Mouse (Mus musculus) hindbrain, postnatal 0 days (tissue): ENCODE results near the gene Rsph14. TPM values are rescaled to one million over a fixed set of nuclear protein-coding genes. Genes with fewer than 3 reads are reported as not detected.

Source experiments
- ATAC-seq: fragments of 200-750 bp; cut with Nextera tagmentation; 2 replicates; pipeline ENCODE4 v1.8.0; 2017; ENCODE audit warnings: mild to moderate bottlenecking, moderate TSS enrichment, moderate library complexity
- DNase-seq: peaks from one replicate; pipeline ENCODE4 v3.0.0-alpha.2; 2015; ENCODE audit warnings: low spot score
- H3K27ac ChIP-seq: fragments of 300-500 bp; sonication (generic); 2 replicates; pipeline ENCODE4 v1.5.1; 2014; ENCODE audit warnings: mild to moderate bottlenecking
- H3K27me3 ChIP-seq: fragments of 300-500 bp; sonication (generic); 2 replicates; pipeline ENCODE4 v1.6.1; 2014; ENCODE audit warnings: low read length, mixed read lengths; ENCODE audit not compliant: insufficient read depth
- H3K36me3 ChIP-seq: fragments of 300-500 bp; sonication (generic); 2 replicates; pipeline ENCODE4 v1.6.1; 2014; ENCODE audit warnings: low read length, mixed read lengths; ENCODE audit not compliant: insufficient read depth
- H3K4me1 ChIP-seq: fragments of 300-500 bp; sonication (generic); 2 replicates; pipeline ENCODE4 v1.6.1; 2014; ENCODE audit warnings: antibody characterized with exemption, low read length, mixed read lengths; ENCODE audit not compliant: insufficient read depth
- H3K4me2 ChIP-seq: fragments of 300-500 bp; sonication (generic); 2 replicates; pipeline ENCODE4 v1.6.1; 2014; ENCODE audit warnings: low read depth, mild to moderate bottlenecking, low read length, moderate library complexity, mixed read lengths
- H3K4me3 ChIP-seq: fragments of 300-500 bp; sonication (generic); 2 replicates; pipeline ENCODE4 v1.5.1; 2014; ENCODE audit warnings: low read length
- H3K9ac ChIP-seq: fragments of 300-500 bp; sonication (generic); replicated peaks from 2 replicates; pipeline ENCODE4 v1.6.1; 2014; ENCODE audit warnings: mild to moderate bottlenecking, low read length, moderate library complexity, mixed read lengths
- H3K9me3 ChIP-seq: fragments of 300-500 bp; sonication (generic); 2 replicates; pipeline ENCODE4 v1.6.1; 2016; ENCODE audit warnings: low read length, mixed read lengths
- CTCF ChIP-seq: IDR thresholded peaks from 2 replicates; pipeline ENCODE4 v1.5.1; 2016; ENCODE audit warnings: antibody characterized with exemption, control low read depth, low read depth
- WGBS: fragments of 180-500 bp; shearing (Covaris S2); extraction: QIAGEN DNeasy Blood & Tissue Kit; methylation state at CpG from one replicate; pipeline ENCODE4 v1.1.7; 2014; 5-methylcytosine and 5-hydroxymethylcytosine counted together
- polyA plus RNA-seq: library from polyadenylated mRNA; unstranded; fragments of >200 nt; fragmentation: Nextera tagmentation; extraction: Ambion mirVana; gene quantifications from 2 replicates; pipeline ENCODE4 v1.2.1, GENCODE M21; 2015
- total RNA-seq: library from RNA; depleted of rRNA; stranded (reverse); fragments of >200 nt; gene quantifications from 2 replicates; pipeline ENCODE4 v1.2.3, GENCODE M21; 2014

Gene Rsph14
- total and polyA plus RNA-seq, 2 experiments from 2014 or later: 0.46 to 1.7 TPM

DNA sequence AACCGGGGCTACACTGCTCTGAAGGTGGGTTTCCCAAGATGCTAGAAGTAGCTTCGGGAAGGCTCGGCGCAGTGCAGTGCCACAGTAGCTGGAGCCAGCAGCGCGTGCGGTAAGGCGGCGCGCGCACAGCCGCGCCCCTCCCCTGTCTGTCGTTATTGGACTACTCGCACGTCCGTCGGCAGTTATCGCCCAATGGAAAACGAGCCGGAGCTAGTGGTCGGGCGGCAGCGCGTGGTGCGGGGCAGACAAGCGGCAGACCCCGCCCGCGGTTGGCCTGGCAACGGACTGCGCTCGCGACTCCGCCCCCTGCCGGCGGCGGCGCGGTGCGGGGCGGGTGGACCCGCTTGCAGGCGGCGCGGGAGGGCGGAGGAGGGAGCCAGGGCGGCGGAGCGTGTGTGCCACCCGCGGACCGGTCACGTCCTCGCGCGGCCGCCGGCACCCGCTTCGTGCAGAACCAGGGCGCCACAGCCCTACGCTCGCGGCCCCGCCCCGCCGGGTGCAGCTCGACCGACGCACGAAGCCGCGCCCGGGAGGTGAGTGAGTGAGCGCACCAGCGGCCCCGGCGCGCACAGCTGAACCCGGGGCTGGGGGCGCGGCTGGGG lies 65.4 kb downstream of the Rsph14 start, which contains the start of gene Gnaz:
Gene Gnaz, plus strand, starts transcription at position 328 of the 602 bp plus-strand sequence.
- Histone ChIP-seq H3K4me1 (0 out of 2 replicates have a peak, but pooled peaks cover 3% of the 10 kb centered on the region), H3K4me2 (peak within 1 kb of the TSS; percentile 86), H3K9me3 (no peaks in the 10 kb centered on the region), H3K4me3 (peak within 1 kb of the TSS; percentile 58), H3K9ac (peak within 1 kb of the TSS; percentile 69), H3K27me3 (no peaks in the 10 kb centered on the region; the same call in 1 of the 2 replicates), H3K27ac (peak within 1 kb of the TSS; percentile 71), H3K36me3 (no peaks in the 10 kb centered on the region)
- peak; percentile 99 for DNase-seq
- ATAC-seq: peak; percentile 97
- TF ChIP-seq CTCF: peak; percentile 10; the same call in 1 of the 2 replicates
- WGBS: under 1% methylated on average over 67 of the region's 83 CpGs

- Histone ChIP-seq H3K9me3 (no peaks in the 10 kb centered on the region), H3K4me3 (no peak overlapping the region), H3K9ac (no peak overlapping the region), H3K27ac (no peak overlapping the region), H3K27me3 (no peaks in the 10 kb centered on the region; the same call in 1 of the 2 replicates), H3K4me2 (no peak overlapping the region), H3K36me3 (no peaks in the 10 kb centered on the region), H3K4me1 (0 out of 2 replicates have a peak, but pooled peaks cover 3% of the 10 kb centered on the region)
- ATAC-seq (no peak), DNase-seq (no peak)
- TF ChIP-seq CTCF: no peak
- WGBS: 89% methylated on average over 1 of the region's 1 CpGs
Observed at GRCm38 (mm10) chr10:74964380-74964779, 68.0 kb downstream of the Rsph14 start.

- Histone ChIP-seq H3K4me1 (no peaks in the 10 kb centered on the region), H3K36me3 (no peaks in the 10 kb centered on the region), H3K9ac (no peak overlapping the region), H3K27ac (no peak overlapping the region), H3K27me3 (no peaks in the 10 kb centered on the region), H3K4me3 (no peak overlapping the region), H3K9me3 (no peaks in the 10 kb centered on the region), H3K4me2 (no peak overlapping the region)
- TF ChIP-seq CTCF: no peak
- 28% methylated on average over 9 of the region's 9 CpGs for WGBS
- ATAC-seq (no peak), DNase-seq (peak; percentile 9)
Observed at GRCm38 (mm10) chr10:74952830-74953443, 79.4 kb downstream of the Rsph14 start.

DNA sequence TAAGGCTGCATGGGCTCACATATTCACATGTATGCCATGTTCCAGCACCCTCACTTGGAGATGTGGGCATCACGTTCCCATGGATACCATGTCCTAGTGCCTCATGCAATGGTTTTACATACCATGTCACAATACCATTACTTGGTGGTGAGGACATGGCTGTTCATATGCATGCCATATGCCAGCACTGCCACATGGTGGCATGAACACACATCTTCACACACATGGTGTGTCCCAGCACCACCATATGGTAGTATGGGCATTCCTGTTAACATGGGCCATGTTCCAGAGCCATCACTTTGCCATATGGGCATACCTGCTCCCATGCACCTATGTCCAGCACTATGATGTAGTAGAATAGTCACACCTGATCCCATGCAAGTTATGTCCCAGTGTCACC lies 91.6 kb downstream of the Rsph14 start:
- Histone ChIP-seq H3K9me3 (no peaks in the 10 kb centered on the region), H3K4me2 (no peak overlapping the region), H3K27me3 (no peaks in the 10 kb centered on the region), H3K36me3 (no peaks in the 10 kb centered on the region), H3K4me3 (no peak overlapping the region), H3K27ac (no peak overlapping the region), H3K9ac (no peak overlapping the region), H3K4me1 (no peaks in the 10 kb centered on the region)
- DNase-seq (peak; percentile 21), ATAC-seq (no peak)
- TF ChIP-seq CTCF: peak; percentile 37
- 91% methylated on average over 1 of the region's 1 CpGs for WGBS

DNA sequence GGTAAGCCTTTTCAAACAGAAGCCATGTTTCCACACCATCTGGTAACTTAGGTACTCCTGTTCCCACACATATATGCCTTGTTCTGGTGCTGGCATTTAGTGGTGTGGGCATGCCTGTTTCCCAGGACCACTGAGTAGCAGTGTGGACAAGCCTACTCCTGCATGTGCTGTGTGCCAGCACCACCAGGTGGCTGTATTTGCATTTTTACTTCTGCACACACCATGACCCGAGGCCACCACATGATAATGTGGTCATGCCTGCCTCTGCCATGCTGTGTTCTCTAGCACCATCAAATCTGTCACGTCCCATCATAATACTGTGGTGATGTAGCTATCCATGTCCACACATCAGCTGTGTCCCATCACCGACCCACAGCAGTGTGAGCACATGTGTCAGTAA lies 93.1 kb downstream of the Rsph14 start:
- ATAC-seq (0 out of 2 replicates have a peak, but pooled peaks have one; percentile 22), DNase-seq (peak; percentile 40)
- no peak overlapping the region for H3K4me2 ChIP-seq
- H3K36me3 ChIP-seq: no peaks in the 10 kb centered on the region
- H3K9me3 ChIP-seq: no peaks in the 10 kb centered on the region
- no peak overlapping the region for H3K4me3 ChIP-seq
- H3K27me3 ChIP-seq: no peaks in the 10 kb centered on the region
- TF ChIP-seq CTCF: peak; percentile 69
- H3K27ac ChIP-seq: no peak overlapping the region
- H3K9ac ChIP-seq: no peak overlapping the region
- 53% methylated on average over 3 of the region's 3 CpGs for WGBS
- no peaks in the 10 kb centered on the region for H3K4me1 ChIP-seq

GRCm38 (mm10) chr10:74938410-74938809 lies 94.0 kb downstream of the Rsph14 start:
- Histone ChIP-seq H3K4me2 (no peak overlapping the region), H3K4me1 (no peaks in the 10 kb centered on the region), H3K4me3 (no peak overlapping the region), H3K27ac (no peak overlapping the region), H3K27me3 (no peaks in the 10 kb centered on the region), H3K36me3 (no peaks in the 10 kb centered on the region), H3K9me3 (no peaks in the 10 kb centered on the region), H3K9ac (no peak overlapping the region)
- ATAC-seq (no peak), DNase-seq (no peak)
- 70% methylated on average over 5 of the region's 5 CpGs for WGBS
- TF ChIP-seq CTCF: peak; percentile 47
